Mouse (Mus musculus): ENCODE results near the gene Gm49325. TPM values are rescaled to one million over a fixed set of nuclear protein-coding genes. Genes with fewer than 3 reads are reported as not detected.

The Gm49325 gene
- total RNA-seq (2012; rRNA removed), result 1.7 and 5.4 TPM in 2 replicates

- Histone ChIP-seq H3K9me3 (ENCODE audit: control insufficient read depth, insufficient read depth, low read depth, low read length) (no peaks in the 10 kb centered on the region), H3K36me3 (ENCODE audit: control insufficient read depth, insufficient read depth, low read length, poor library complexity, severe bottlenecking) (peaks cover 19% of the 10 kb centered on the region), H3K27ac (ENCODE audit: insufficient read depth, low read depth, low read length, poor library complexity, severe bottlenecking) (peak within 1 kb of the TSS; percentile 100), H3K4me1 (ENCODE audit: control insufficient read depth in 2 of 2, insufficient read depth in 2 of 2, low read length in 2 of 2, poor library complexity in 1 of 2) (peaks cover 14 to 46% of the 10 kb centered on the region in 2 experiments), H3K4me3 (ENCODE audit: insufficient read depth in 1 of 2, low read depth in 1 of 2, low read length in 2 of 2, poor library complexity in 1 of 2, severe bottlenecking in 1 of 2) (peak within 1 kb of the TSS; percentile 84 to 87), H3K9ac (ENCODE audit: insufficient read depth, low read depth, low read length, poor library complexity, severe bottlenecking) (peak within 1 kb of the TSS; percentile 97)
- DNase-seq (ENCODE audit: low read depth, low spot score), result peak; percentile 79
- no peak for TF ChIP-seq ZC3H11A (IDR thresholded peaks at IDR 0.05; ENCODE audit: borderline replicate concordance, low read depth, low read length)
- TF ChIP-seq HCFC1 (IDR thresholded peaks at IDR 0.05; ENCODE audit: borderline replicate concordance, insufficient read depth, low read length), result 0 out of 2 replicates have a peak, but pooled peaks have one; percentile 12
- 0 out of 2 replicates have a peak, but pooled peaks have one; percentile 17 for TF ChIP-seq MAFK (IDR thresholded peaks at IDR 0.05; ENCODE audit: insufficient read depth, low read depth, low read length)
- TF ChIP-seq ZNF384 (IDR thresholded peaks at IDR 0.05; ENCODE audit: low read depth, low read length), result no peak
- no peak; the same call in 1 of the 2 replicates for TF ChIP-seq CHD2 (IDR thresholded peaks at IDR 0.05; ENCODE audit: low read depth, low read length)
- in situ Hi-C loops (cut with MboI; ENCODE audit: low sequenced_read_pairs in 2 of 2, unreplicated experiment in 2 of 2), result no loop called here
Observed at GRCm38 (mm10) chr10:77605908-77606826, at the start of gene Gm49325, which contains the start of gene Sumo3. Gene Gm49325, plus strand, starts transcription at chr10:77606197. Gene Sumo3, plus strand, starts transcription at chr10:77606097.

DNA sequence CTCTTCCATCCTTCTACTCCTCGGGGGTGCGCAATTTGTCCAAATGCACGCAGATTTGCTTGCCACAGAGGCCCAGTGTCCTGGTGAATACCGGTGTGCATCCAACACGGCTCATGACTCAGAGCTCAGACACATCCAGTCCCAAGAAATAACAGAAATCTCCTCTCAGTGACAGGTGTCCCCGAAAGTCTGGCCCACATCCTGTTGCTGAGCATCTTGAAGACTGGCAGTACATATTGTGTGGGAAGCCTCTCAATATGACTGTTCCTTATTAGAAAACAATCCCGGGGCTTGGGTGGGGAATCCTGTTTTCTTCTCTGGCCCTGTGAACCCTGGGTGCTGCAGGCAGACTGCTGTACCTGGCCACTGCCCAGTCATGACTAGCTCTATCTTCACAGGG lies 49.4 kb upstream of the Gm49325 start:
- H3K9me3 ChIP-seq (ENCODE audit: control insufficient read depth, insufficient read depth, low read depth, low read length), result no peaks in the 10 kb centered on the region
- in situ Hi-C loops (cut with MboI; ENCODE audit: low sequenced_read_pairs in 2 of 2, unreplicated experiment in 2 of 2), result no loop called here
- H3K36me3 ChIP-seq (ENCODE audit: control insufficient read depth, insufficient read depth, low read length, poor library complexity, severe bottlenecking), result no peaks in the 10 kb centered on the region

DNA sequence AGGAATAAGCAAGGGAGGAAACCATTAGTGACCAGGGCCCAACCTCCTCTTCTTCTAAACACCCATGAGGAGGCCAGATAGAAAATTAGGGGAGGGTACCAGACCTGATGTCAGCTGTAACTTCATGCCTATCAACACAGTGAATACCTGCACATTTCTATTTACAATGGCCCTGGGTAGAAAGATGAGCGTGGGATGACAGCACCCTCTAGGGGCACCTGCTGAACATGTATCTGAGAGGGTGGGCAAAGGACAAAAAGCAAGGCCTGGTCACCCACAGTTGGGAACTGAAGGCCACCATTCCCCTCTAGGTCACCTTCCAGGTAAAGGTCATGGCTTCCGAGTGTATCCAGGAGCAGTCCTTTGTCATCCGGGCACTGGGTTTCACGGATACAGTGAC lies 48.4 kb upstream of the Gm49325 start:
- DNase-seq (ENCODE audit: low read depth, low spot score), result no peak
- TF ChIP-seq MAFK (IDR thresholded peaks at IDR 0.05; ENCODE audit: insufficient read depth, low read depth, low read length), result no peak
- TF ChIP-seq HCFC1 (IDR thresholded peaks at IDR 0.05; ENCODE audit: borderline replicate concordance, insufficient read depth, low read length), result no peak
- TF ChIP-seq ZC3H11A (IDR thresholded peaks at IDR 0.05; ENCODE audit: borderline replicate concordance, low read depth, low read length), result no peak
- TF ChIP-seq CHD2 (IDR thresholded peaks at IDR 0.05; ENCODE audit: low read depth, low read length), result no peak
- no peak for TF ChIP-seq ZNF384 (IDR thresholded peaks at IDR 0.05; ENCODE audit: low read depth, low read length)
- Histone ChIP-seq H3K9ac (ENCODE audit: insufficient read depth, low read depth, low read length, poor library complexity, severe bottlenecking) (no peak overlapping the region), H3K27ac (ENCODE audit: insufficient read depth, low read depth, low read length, poor library complexity, severe bottlenecking) (no peak overlapping the region), H3K4me1 (ENCODE audit: control insufficient read depth in 2 of 2, insufficient read depth in 2 of 2, low read length in 2 of 2, poor library complexity in 1 of 2) (no peaks in the 10 kb centered on the region), H3K9me3 (ENCODE audit: control insufficient read depth, insufficient read depth, low read depth, low read length) (no peaks in the 10 kb centered on the region), H3K36me3 (ENCODE audit: control insufficient read depth, insufficient read depth, low read length, poor library complexity, severe bottlenecking) (no peaks in the 10 kb centered on the region), H3K4me3 (ENCODE audit: insufficient read depth in 1 of 2, low read depth in 1 of 2, low read length in 2 of 2, poor library complexity in 1 of 2, severe bottlenecking in 1 of 2) (no peak overlapping the region)
- in situ Hi-C loops (cut with MboI; ENCODE audit: low sequenced_read_pairs in 2 of 2, unreplicated experiment in 2 of 2), result no loop called here

More for the DNA sequence above, 49.4 kb upstream of the Gm49325 start:
- Histone ChIP-seq H3K27ac (ENCODE audit: insufficient read depth, low read depth, low read length, poor library complexity, severe bottlenecking) (no peak overlapping the region), H3K9ac (ENCODE audit: insufficient read depth, low read depth, low read length, poor library complexity, severe bottlenecking) (no peak overlapping the region), H3K4me3 (ENCODE audit: insufficient read depth in 1 of 2, low read depth in 1 of 2, low read length in 2 of 2, poor library complexity in 1 of 2, severe bottlenecking in 1 of 2) (no peak overlapping the region), H3K4me1 (ENCODE audit: control insufficient read depth in 2 of 2, insufficient read depth in 2 of 2, low read length in 2 of 2, poor library complexity in 1 of 2) (no peaks in the 10 kb centered on the region)
- no peak for TF ChIP-seq ZC3H11A (IDR thresholded peaks at IDR 0.05; ENCODE audit: borderline replicate concordance, low read depth, low read length)
- TF ChIP-seq MAFK (IDR thresholded peaks at IDR 0.05; ENCODE audit: insufficient read depth, low read depth, low read length), result no peak
- no peak for TF ChIP-seq HCFC1 (IDR thresholded peaks at IDR 0.05; ENCODE audit: borderline replicate concordance, insufficient read depth, low read length)
- TF ChIP-seq ZNF384 (IDR thresholded peaks at IDR 0.05; ENCODE audit: low read depth, low read length), result no peak
- no peak for TF ChIP-seq CHD2 (IDR thresholded peaks at IDR 0.05; ENCODE audit: low read depth, low read length)
- no peak for DNase-seq (ENCODE audit: low read depth, low spot score)

DNA sequence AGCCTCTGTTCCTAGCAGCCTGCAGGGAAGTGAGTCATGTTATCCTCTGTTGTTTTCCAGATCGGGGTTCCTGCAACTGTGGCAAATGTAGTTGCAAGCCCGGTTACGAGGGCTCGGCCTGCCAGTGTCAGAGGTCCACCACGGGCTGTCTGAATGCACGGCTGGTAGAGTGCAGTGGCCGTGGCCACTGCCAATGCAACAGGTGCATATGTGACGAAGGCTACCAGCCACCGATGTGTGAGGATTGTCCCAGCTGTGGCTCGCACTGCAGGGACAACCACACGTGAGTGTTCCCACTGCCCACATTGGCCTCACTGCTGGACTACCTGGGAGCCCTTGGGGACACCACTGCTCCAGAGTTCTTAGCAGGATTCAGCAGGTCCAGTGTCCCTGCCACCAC lies 45.9 kb upstream of the Gm49325 start:
- Histone ChIP-seq H3K9me3 (ENCODE audit: control insufficient read depth, insufficient read depth, low read depth, low read length) (no peaks in the 10 kb centered on the region), H3K9ac (ENCODE audit: insufficient read depth, low read depth, low read length, poor library complexity, severe bottlenecking) (no peak overlapping the region), H3K4me3 (ENCODE audit: insufficient read depth in 1 of 2, low read depth in 1 of 2, low read length in 2 of 2, poor library complexity in 1 of 2, severe bottlenecking in 1 of 2) (no peak overlapping the region), H3K36me3 (ENCODE audit: control insufficient read depth, insufficient read depth, low read length, poor library complexity, severe bottlenecking) (no peaks in the 10 kb centered on the region), H3K27ac (ENCODE audit: insufficient read depth, low read depth, low read length, poor library complexity, severe bottlenecking) (no peak overlapping the region), H3K4me1 (ENCODE audit: control insufficient read depth in 2 of 2, insufficient read depth in 2 of 2, low read length in 2 of 2, poor library complexity in 1 of 2) (no peaks in the 10 kb centered on the region)
- TF ChIP-seq ZNF384 (IDR thresholded peaks at IDR 0.05; ENCODE audit: low read depth, low read length), result no peak
- no peak for TF ChIP-seq ZC3H11A (IDR thresholded peaks at IDR 0.05; ENCODE audit: borderline replicate concordance, low read depth, low read length)
- no peak for TF ChIP-seq CHD2 (IDR thresholded peaks at IDR 0.05; ENCODE audit: low read depth, low read length)
- no peak for TF ChIP-seq HCFC1 (IDR thresholded peaks at IDR 0.05; ENCODE audit: borderline replicate concordance, insufficient read depth, low read length)
- no peak for TF ChIP-seq MAFK (IDR thresholded peaks at IDR 0.05; ENCODE audit: insufficient read depth, low read depth, low read length)
- in situ Hi-C loops (cut with MboI; ENCODE audit: low sequenced_read_pairs in 2 of 2, unreplicated experiment in 2 of 2), result no loop called here
- DNase-seq (ENCODE audit: low read depth, low spot score), result no peak

All from ES-E14 (cell line).